Mouse (Mus musculus) thymus, adult 18-20 months (tissue): ENCODE results near the gene Ifit1.
"Not testable (repeated sequence)": the region's sequence is repeated elsewhere in the genome, so short reads cannot be mapped to it uniquely, and the experiment has no call there.

Experiments
- DNase-seq, 2 experiments: peaks; one replicate each; pipeline ENCODE4 v3.0.0; 2022; ENCODE audit warnings: mixed read lengths in 2 of 2

The Ifit1 gene

DNA sequence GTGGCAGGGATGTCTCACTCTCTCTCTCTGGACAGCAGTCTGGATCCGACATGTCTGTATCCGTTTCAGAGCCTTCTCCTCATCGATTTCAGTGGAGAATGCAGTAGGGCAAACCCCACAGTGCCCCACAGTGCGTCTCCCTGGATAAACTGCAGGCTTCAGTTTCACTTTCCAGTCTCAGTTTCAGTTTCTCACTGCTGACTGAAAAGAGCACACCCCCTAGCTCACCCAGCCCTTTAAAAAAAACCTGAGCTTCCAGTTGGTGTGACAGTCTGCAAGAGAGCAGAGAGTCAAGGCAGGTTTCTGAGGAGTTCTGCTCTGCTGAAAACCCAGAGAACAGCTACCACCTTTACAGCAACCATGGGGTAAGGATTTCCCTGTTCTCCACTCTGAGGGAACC, at the start of gene Ifit1, which contains the start of gene Ifit1bl2:
Gene Ifit1 (plus strand): TSS at position 249 of the 400 bp plus-strand sequence.
Gene Ifit1bl2 (minus strand): TSS at position 121 of the 400 bp plus-strand sequence.
- no peak for DNase-seq

DNA sequence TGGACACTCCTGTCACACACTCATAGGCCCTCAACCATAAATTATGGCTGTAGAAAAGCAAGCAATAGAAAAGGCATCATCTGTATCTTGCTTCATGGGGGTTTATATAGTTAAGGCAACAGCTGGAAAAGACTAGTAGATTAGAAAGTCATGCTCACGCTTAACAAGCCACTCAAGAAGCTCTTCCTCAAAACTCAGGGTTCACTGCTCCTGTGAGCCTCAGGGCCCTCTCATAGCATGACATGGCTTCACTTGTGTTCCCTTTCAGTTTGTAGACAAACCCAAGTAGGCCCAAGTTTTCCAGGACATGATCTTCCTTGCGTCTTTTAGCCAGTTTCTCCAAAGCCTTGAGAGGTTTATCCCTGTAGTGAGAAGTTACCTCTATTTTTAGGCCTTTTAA, 47.2 kb upstream of the Ifit1 start:
- no peak for DNase-seq

DNA sequence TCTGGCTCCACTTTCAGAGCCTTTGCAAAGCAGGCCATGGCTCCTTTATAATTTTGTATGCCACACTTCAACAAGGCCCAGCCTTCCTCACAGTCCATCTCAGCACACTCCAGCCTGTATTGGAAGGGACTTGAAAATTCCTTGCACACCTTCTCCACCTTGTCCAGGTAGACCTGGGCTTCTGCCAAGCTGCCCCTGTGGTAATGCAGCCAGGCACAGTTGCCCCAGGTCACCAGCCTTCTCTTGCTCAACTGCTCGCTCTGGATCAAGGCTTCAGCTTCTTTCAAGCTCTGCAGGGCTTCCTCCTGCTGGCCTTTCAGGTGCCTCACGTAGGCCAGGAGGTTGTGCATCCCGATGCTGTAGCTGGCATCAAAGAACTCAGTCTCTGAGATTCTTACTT, 46.1 kb upstream of the Ifit1 start:
- DNase-seq, result not testable (repeated sequence)

- DNase-seq, result no peak
Measured at GRCm38 (mm10) chr19:34596811-34597210, 43.9 kb upstream of the Ifit1 start.

DNA sequence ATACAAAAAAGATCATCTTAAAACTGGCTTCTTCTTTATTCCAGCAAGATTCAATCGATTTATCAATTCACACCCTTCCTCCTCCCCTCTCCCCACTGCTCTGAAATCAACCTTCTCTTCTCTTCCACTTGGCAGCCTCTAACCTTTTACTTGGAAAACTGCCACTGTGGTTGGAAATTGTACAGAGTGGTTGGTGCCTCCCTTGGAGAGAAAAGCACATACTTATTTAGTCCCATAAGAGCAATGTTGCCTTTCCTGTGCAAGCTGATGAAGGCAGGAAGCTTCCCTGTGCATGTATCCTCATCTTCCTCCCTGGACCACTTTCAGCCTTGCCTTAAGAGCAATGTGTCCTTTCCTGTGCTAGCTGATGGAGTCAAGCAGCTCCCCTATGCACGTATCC, 42.3 kb upstream of the Ifit1 start:
- DNase-seq, result no peak

GRCm38 (mm10) chr19:34599250-34599649, 41.4 kb upstream of the Ifit1 start:
- DNase-seq, result not testable (repeated sequence)

GRCm38 (mm10) chr19:34601888-34602287, 38.8 kb upstream of the Ifit1 start, which contains the start of gene Ifit1bl1:
Gene Ifit1bl1, minus strand, starts transcription at chr19:34601956.
- DNase-seq, result not testable (repeated sequence)

DNA sequence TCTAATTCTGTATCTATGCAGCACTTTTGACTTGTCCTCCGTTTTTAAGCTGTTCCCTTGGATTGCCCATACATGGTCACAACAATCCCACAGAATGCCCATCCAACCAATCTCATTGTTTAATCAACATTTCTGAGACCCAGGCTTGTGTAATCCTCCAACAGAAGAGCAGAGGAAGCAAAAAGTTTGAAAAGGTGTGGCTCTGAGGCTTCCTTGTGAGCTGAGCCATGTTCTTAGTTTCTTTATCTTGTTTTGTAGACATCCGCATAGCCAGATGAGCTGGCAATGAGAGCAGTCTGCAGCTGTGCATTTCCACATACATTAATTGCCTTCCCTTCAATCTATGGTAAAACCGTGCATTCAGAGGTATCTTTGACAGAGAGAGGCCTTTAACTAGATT, 35.2 kb upstream of the Ifit1 start:
- DNase-seq, result no peak

DNA sequence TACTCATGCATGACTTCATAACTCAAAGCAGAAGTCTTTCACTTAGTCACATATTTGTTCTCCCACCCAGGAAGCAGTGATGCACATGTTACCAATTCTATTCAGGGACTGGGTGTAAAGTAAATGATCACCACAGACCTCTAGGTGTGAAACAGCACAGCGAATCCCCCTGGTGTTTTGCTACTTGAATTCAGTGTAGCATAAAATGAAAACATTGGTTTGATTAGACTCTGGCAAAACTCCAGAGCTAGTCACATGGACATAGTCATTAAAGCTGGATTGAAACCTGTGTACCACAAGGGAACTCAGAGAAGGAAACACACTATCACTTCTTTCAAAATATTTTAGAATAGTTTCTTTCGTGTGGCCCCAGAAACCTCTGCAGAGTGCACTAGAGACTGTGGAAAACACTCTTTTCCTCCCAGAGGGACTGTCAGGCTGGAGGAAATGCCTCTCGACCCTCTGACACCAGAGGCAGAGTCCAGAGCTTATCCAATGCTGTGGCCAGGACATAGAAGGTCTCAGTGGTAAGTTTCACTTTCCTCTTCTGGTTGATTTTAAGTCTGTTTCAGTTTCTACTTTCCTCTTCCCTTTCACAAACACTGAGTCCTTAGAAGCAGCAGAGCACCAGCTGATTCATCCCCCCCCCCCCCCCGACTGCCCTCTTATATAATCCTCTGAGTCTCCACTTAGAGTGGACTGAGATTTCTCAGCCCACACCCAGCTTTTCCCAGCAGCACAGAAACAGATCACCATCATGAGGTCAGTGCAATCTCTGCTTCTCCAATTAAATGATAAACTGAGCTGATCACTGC, 33.2 kb upstream of the Ifit1 start, which contains the start of gene Ifit3b:
Gene Ifit3b (plus strand): TSS at position 734 of the 815 bp plus-strand sequence.
- not testable (repeated sequence) for DNase-seq

DNA sequence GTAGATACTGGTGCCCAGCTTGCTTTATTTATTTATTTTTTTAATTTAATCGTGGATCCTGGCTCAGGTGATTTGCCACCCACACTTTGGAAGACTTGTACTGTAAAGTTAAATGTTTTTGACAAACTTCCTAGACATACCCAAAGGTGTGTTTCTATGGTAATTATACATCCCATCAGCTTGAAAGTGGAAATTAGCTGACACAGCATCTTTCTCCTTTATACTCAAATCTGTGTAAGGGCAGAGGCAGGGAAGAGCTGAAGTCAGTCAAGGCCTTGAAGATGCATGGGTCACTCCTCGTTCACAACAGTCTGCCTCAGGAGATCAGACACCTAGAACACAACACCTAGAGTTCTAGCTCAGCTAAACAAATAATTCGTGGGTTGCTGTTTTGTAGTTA, 30.6 kb upstream of the Ifit1 start:
- DNase-seq, result not testable (repeated sequence)

- not testable (repeated sequence) for DNase-seq
Measured at GRCm38 (mm10) chr19:34612243-34613001, 28.2 kb upstream of the Ifit1 start.

DNA sequence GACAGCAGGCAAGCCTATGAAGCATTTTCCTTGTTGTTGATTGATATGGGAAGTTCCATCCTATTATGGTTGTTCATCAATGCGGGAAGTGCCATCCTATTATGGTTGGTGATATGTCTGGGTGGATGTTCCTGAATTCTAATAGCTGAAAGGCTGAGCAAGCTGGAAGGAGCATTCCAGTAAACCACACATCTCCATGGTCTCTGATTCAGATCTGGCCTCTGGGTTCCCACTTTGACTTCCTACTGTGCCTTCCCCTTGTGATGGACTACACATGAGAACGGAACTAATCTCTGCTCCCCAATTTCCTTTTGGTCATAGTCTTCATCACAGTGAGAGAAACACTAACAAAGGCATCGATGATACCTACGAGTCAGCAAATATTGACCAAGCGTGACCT, 19.8 kb upstream of the Ifit1 start:
- DNase-seq, result no peak

- DNase-seq, result no peak
Measured at GRCm38 (mm10) chr19:34623781-34624180, 16.9 kb upstream of the Ifit1 start.

DNA sequence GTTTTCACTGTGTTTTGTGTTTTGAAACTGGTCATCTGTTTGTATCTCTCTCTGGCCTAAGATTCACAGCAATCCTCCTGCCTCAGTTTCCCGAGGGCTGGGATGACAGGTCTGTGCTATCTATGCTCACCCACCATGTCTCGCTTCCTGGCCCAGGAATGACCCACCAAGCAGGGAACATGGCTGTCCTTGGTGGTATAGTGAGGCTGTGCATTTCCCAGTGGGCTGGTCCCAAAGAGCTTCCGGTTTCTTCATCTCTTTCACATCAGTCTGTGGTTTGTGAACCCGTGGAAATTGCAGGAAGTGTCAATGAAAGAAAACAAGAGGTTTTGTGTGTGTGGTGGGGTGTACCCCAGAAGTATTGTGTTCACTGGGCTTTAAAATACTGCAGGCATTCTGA, 16.0 kb upstream of the Ifit1 start:
- no peak for DNase-seq

DNA sequence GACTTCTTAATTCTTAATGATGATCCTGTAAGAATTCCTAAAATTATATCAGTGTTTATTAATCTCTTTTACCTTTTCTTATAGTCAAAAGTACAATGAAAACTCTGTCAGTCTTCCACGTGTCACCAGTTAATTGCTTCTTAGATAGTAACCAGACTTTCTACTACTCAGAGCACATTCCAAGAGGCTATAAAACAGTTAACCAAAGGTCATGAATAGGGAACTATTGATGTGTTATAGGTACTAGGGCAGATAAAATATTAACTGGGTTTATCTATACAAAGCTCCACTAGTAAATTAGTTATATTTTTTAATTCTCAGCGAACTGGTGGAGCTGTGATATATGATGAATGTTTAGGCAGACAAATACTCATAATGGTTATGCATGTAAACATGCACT, 13.2 kb upstream of the Ifit1 start:
- no peak for DNase-seq

- DNase-seq, result no peak
Measured at GRCm38 (mm10) chr19:34631487-34631886, 9.2 kb upstream of the Ifit1 start.

DNA sequence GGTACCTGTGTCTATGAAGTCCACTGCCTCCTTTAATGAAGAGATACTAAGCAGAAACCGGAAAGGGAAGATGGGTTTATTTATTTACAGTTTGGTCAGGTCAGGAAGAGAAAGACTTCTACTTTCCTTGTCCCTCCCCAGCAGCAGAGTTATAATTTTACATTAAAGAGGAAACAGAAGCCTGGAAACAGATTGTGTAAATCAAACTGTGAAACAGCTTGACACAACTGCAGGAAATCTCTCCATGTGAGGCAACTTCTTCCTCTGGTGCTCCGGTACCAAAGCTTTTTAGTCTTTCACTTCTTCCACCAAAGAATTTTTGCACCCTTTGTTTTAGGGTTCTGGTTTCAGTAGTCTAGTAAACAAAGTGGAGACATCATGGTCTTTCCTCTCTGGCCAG, 7.2 kb upstream of the Ifit1 start:
- no peak for DNase-seq

DNA sequence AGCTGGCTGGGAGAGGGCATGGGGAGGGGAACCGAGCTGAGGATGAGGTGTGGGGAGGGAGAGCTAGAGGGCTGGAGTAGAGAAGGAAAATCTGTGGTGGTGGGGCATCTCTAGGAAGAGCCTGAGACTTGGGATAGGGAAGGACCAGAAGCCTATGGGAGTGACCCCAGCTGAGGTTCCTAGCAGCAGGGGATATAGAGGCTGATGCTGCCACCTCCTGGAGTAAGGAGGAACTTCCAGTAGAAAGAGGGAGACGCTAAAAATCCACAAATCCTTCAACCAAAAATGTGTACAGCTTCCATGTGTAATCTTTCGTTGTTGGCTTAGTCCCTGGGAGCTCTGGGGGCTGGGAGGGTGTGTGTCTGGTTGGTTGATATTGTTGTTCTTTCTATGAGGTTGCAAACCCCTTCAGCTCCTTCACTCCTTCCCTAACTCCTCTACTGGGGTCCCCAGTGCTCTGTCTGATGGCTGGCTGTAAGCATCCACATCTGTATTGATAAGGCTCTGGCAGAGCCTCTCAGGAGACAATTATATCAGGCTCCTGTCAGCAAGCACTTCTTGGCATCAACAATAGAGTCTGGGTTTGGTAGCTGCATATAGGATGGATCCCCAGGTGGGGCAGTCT, 3.6 kb upstream of the Ifit1 start:
- DNase-seq, result peak in 1 of 2 experiments; percentile 26

DNA sequence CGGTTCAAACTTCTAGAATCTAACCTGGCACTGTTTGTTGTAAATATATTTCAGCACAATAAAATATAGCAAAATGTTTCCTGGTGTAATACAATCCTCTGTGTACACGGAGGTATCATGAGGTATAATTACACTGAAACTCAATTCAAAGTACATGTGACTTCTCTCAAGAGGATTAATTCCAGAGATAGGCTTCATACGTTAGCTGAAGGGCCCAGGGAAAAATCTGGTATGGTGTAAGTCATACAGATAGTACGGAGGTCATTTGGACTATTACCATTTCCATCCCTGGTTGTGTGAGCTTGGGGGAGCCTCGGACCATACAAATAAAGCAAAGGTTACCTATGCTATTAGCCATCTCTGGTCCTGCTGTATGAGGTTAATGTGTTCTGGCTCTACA, 1.9 kb downstream of the Ifit1 start:
- no peak for DNase-seq

- not testable (repeated sequence) for DNase-seq
Measured at GRCm38 (mm10) chr19:34647630-34648029, 7.0 kb downstream of the Ifit1 start.

GRCm38 (mm10) chr19:34650276-34650675, 9.6 kb downstream of the Ifit1 start:
- DNase-seq, result no peak

DNA sequence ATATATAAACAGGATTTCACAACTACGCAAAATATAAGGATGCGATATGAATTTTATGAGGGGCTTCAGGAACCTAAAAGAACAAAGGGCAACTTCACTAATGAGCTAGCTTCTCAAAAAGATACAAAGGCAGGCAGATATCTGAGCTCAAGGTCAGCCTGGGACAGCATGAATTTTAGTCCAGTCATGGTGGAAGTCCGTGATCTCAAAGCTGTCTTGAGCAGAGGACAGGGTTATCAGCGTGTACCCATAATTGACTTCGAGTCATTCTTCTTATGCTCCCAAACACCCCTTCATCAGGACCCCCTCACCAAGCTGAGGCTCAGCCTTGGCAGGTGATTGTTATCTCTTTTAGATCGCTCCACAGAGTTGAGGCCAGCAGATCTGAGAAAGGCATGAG, 10.3 kb downstream of the Ifit1 start:
- DNase-seq, result no peak

GRCm38 (mm10) chr19:34655227-34655805, 14.6 kb downstream of the Ifit1 start:
- DNase-seq, result no peak
